Mouse (Mus musculus): Measurements from ENCODE around the gene Gna13.

GRCm38 (mm10) chr11:109416709-109417420, 54.2 kb downstream of the Gna13 start:
- no peak for TF ChIP-seq CTCF (IDR thresholded peaks at IDR 0.05; ENCODE audit: extremely low read depth, insufficient read length, insufficient replicate concordance, low read depth, low read length)
- no peak for TF ChIP-seq POLR2A (IDR thresholded peaks at IDR 0.05; ENCODE audit: low read depth, low read length)
